Mouse (Mus musculus) liver, embryonic 14.5 days (tissue): ENCODE measurements at regions not wholly inside any gene's neighbourhood (a gene's known extent, or its start where the extent isn't known, plus 50 kb on each side); places are given as distances from the start of the nearest gene placed in this dataset.

Source experiments
- ATAC-seq: fragments of 200-750 bp; cut with Nextera tagmentation; 2 replicates; pipeline ENCODE4 v1.8.0; 2017; ENCODE audit warnings: moderate number of reproducible peaks, mild to moderate bottlenecking, moderate library complexity; ENCODE audit not compliant: insufficient read depth
- DNase-seq, 3 experiments: peaks; one replicate each; pipeline ENCODE4 v3.0.0-alpha.2; 2012 to 2013; ENCODE audit warnings: low read depth in 3 of 3, low spot score in 3 of 3
- H3K27ac ChIP-seq: fragments of 300-500 bp; sonication (generic); 2 replicates; pipeline ENCODE4 v1.5.1; 2014; ENCODE audit warnings: moderate library complexity, mild to moderate bottlenecking, control low read depth, inconsistent platforms
- H3K27me3 ChIP-seq: fragments of 300-500 bp; sonication (generic); 2 replicates; pipeline ENCODE4 v1.6.1; 2014; ENCODE audit warnings: mild to moderate bottlenecking, low read length, moderate library complexity; ENCODE audit not compliant: control insufficient read depth, insufficient read depth
- H3K36me3 ChIP-seq: fragments of 300-500 bp; sonication (generic); replicated peaks from 2 replicates; pipeline ENCODE4 v1.6.1; 2014; ENCODE audit warnings: low read depth; ENCODE audit not compliant: control insufficient read depth, insufficient read depth
- H3K4me1 ChIP-seq, 2 experiments: fragments of 200-500 bp in 1 of 2; fragments of 300-500 bp in 1 of 2; sonication (generic) in 1 of 2; replicated peaks; 2 replicates each; pipeline ENCODE4 v1.6.1; 2012 to 2014; ENCODE audit warnings: antibody characterized with exemption in 1 of 2, inconsistent platforms in 1 of 2, low read length in 1 of 2; ENCODE audit not compliant: control insufficient read depth in 2 of 2, insufficient read depth in 2 of 2
- H3K4me2 ChIP-seq: fragments of 300-500 bp; sonication (generic); 2 replicates; pipeline ENCODE4 v1.6.1; 2014; ENCODE audit warnings: low read depth, mild to moderate bottlenecking, control low read depth, moderate library complexity
- H3K4me3 ChIP-seq, 2 experiments: fragments of 200-500 bp in 1 of 2; fragments of 300-500 bp in 1 of 2; sonication (generic) in 1 of 2; 2 replicates each; pipeline ENCODE4 v1.5.1; 2012 to 2014; ENCODE audit warnings: low read depth in 2 of 2, low read length in 2 of 2, mild to moderate bottlenecking in 2 of 2, control low read depth in 1 of 2, inconsistent platforms in 1 of 2, moderate library complexity in 1 of 2; ENCODE audit not compliant: insufficient read depth in 1 of 2
- H3K9ac ChIP-seq: fragments of 300-500 bp; sonication (generic); replicated peaks from 2 replicates; pipeline ENCODE4 v1.6.1; 2014; ENCODE audit warnings: mild to moderate bottlenecking, control low read depth, moderate library complexity
- H3K9me3 ChIP-seq: fragments of 300-500 bp; sonication (generic); 2 replicates; pipeline ENCODE4 v1.6.1; 2016; ENCODE audit warnings: low read length, mixed read lengths; ENCODE audit not compliant: control insufficient read depth
- CTCF ChIP-seq: IDR thresholded peaks from 2 replicates; pipeline ENCODE4 v1.5.1; 2016; ENCODE audit warnings: antibody characterized with exemption, low read depth, control low read depth
- EP300 ChIP-seq: IDR thresholded peaks from 2 replicates; pipeline ENCODE4 v1.6.1; 2016; ENCODE audit warnings: antibody characterized with exemption, low read depth
- WGBS: fragments of 180-500 bp; shearing (Covaris S2); extraction: QIAGEN DNeasy Blood & Tissue Kit; methylation state at CpG from one replicate; pipeline ENCODE4 v1.1.7; 2014; ENCODE audit not compliant: insufficient replicate concordance; 5-methylcytosine and 5-hydroxymethylcytosine counted together

DNA sequence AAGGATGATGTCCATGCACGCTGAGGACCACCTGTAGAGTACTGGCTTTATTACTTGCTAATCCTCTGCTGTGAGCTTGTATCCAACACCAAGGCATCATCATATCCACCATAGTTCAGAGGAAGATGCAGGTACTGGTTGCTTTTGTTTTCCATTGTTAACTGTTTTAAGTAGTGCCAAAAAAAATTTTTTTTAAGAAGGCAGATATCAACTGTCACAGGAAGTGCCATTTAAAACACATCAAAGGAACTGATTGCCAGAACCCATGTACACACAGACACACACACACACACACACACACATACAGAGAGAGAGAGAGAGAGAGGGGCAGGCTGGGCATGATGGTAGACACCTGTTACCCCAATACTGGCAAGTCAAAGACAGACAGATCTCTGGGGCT is 319.1 kb downstream of the Gadd45g start:
- ATAC-seq, result no peak
- Histone ChIP-seq H3K9ac (no peak overlapping the region), H3K27ac (no peak overlapping the region)

DNA sequence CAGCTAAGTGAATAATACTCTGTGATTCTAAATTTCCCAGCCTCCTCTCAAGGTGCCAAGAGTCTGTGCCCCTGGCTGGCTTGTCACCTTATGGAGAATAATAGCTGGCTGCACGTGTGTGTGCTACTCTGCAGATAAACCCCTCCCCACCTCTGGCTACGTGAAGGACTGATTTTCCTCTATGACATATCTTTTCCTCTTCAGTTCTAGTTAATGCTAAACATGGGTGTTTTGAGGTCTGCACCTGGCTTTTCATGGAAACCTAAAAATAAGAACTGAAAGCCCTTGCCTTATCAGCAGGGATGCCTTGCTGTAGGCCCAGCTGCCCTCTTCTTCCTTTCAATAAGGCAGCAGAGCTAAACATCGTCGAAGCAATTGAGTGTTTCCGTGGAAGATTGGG is 321.5 kb downstream of the Gadd45g start:
- ATAC-seq (no peak), DNase-seq (no peak)
- no peak overlapping the region for H3K9ac ChIP-seq
- H3K4me1 ChIP-seq, result no peaks in the 10 kb centered on the region
- no peak overlapping the region for H3K27ac ChIP-seq
- no peaks in the 10 kb centered on the region for H3K36me3 ChIP-seq
- no peak overlapping the region for H3K4me3 ChIP-seq
- TF ChIP-seq CTCF (no peak), EP300 (no peak)
- no peaks in the 10 kb centered on the region for H3K9me3 ChIP-seq
- no peak overlapping the region for H3K4me2 ChIP-seq
- H3K27me3 ChIP-seq, result no peaks in the 10 kb centered on the region
- 35% methylated on average over 5 of the region's 5 CpGs for WGBS

More for the DNA sequence above, 319.1 kb downstream of the Gadd45g start:
- 54% methylated on average over 1 of the region's 1 CpGs for WGBS
- Histone ChIP-seq H3K4me1 (no peaks in the 10 kb centered on the region), H3K36me3 (no peaks in the 10 kb centered on the region), H3K4me2 (no peak overlapping the region), H3K27me3 (no peaks in the 10 kb centered on the region), H3K9me3 (no peaks in the 10 kb centered on the region), H3K4me3 (no peak overlapping the region)
- no peak for TF ChIP-seq EP300
- TF ChIP-seq CTCF, result no peak
- no peak for DNase-seq

DNA sequence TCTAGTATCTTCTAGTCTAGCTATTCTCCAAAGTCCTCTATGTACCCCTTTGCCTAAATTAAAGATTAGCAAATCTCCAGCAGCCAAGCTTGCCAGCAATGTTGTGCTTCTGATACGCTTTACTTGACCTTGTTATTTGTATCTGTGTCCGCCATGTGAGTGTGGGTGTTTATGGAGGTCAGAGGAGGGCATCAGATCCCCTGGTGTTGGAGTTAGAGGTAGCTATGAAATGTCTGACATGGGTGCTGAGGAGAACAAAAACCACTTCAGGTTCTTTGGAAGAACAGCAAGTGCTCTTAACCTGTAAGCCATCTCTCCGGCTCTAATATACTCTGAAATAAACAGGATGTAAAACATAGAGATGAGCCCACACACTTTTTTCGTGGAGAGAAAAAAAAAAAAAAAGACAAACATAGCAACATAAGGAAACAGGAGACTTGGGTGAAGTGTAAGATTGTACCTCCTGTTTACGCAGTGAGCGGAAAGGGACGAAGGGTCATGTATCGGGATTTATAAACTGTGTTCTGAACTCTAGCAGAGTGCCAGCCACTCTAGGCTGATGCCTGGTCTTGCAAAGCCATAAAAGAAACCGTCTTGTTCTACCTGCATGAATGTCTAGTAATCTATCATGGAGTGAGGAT is 326.3 kb downstream of the Gadd45g start:
- Histone ChIP-seq H3K27me3 (no peaks in the 10 kb centered on the region), H3K4me1 (no peaks in the 10 kb centered on the region), H3K4me3 (no peak overlapping the region), H3K36me3 (no peaks in the 10 kb centered on the region), H3K4me2 (no peak overlapping the region), H3K27ac (no peak overlapping the region), H3K9me3 (no peaks in the 10 kb centered on the region), H3K9ac (no peak overlapping the region)
- ATAC-seq (no peak), DNase-seq (no peak)
- TF ChIP-seq CTCF, result no peak
- 65% methylated on average over 9 of the region's 9 CpGs for WGBS

DNA sequence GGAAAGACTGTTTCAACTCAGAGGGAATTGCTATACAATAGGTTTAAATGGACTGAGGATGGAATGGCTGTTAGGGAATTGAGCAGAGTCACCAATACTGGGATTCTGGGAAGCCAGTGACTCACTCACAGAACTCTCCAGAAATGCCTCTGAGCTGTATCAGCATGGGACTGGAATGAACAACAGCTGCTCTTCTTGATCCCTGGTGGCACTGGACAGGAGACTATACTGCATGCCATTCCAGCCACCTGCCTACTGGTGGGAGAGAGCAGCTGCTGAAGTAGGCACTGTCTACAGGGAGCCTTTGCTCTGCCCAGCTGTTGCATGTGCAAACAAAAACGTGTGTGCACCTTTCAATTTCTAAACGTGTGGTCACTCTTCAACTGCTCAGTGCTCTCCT is 329.2 kb downstream of the Gadd45g start:
- no peak overlapping the region for H3K27ac ChIP-seq
- no peaks in the 10 kb centered on the region for H3K36me3 ChIP-seq
- H3K4me3 ChIP-seq, result no peak overlapping the region
- no peaks in the 10 kb centered on the region for H3K4me1 ChIP-seq
- TF ChIP-seq CTCF (no peak), EP300 (no peak)
- H3K4me2 ChIP-seq, result no peak overlapping the region
- H3K27me3 ChIP-seq, result no peaks in the 10 kb centered on the region
- WGBS, result 40% methylated on average over 2 of the region's 2 CpGs
- no peaks in the 10 kb centered on the region for H3K9me3 ChIP-seq
- ATAC-seq, result no peak
- DNase-seq, result no peak
- H3K9ac ChIP-seq, result no peak overlapping the region

DNA sequence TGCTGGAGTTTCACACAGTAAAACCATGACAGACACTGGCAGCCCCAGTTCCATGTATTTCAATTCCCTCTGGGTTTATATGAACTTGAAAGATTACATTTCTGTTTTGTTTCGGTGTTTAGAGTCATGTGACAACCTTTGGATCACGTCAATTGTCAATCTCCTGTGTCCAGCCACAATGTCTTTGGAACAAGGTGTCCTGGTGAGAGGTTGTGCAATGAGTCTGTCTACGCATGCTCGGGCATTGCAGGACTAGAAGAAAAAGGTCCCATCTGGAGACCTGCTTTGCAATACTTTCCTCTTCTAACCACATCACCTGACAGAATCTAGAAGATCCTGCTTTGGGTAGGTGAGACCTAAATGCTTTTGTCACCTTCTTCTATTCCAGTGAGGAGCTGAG is 333.5 kb downstream of the Gadd45g start:
- ATAC-seq, result no peak
- Histone ChIP-seq H3K27ac (no peak overlapping the region), H3K4me3 (no peak overlapping the region), H3K4me1 (peaks cover 0 to 5% of the 10 kb centered on the region in 2 experiments; a peak in 2 of 4 replicates), H3K27me3 (no peaks in the 10 kb centered on the region), H3K36me3 (no peaks in the 10 kb centered on the region), H3K9ac (no peak overlapping the region), H3K4me2 (no peak overlapping the region), H3K9me3 (no peaks in the 10 kb centered on the region)
- TF ChIP-seq EP300, result no peak
- TF ChIP-seq CTCF, result no peak
- no peak for DNase-seq
- 60% methylated on average over 4 of the region's 4 CpGs for WGBS
